In the genomic region with DNA sequence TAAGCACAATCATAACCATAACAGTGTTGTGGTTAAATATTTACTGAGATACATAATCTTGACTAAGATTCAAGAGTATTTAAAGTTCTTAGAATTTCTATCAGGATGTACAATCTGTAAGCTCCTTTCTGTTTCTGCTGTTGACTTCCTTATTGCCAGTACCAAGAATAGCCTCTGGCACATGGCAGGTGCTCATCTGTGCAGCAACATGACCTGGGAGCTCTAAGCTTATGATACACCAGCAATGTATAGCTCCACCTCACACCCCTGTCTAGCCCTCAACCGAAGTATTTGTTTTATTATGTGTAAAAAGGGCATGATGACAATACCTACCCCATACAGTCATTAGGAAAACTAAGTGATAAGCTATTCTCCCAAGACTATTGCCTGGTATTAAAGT, we compare ENCODE assay signal across 20 mouse cellular contexts. TPM values are rescaled to one million over a fixed set of nuclear protein-coding genes. Genes with fewer than 3 reads are reported as not detected.
"Had no signal": no experiment of that assay in that cellular context is flagged by ENCODE, and none has a peak within 500 bp of the region (broad histone marks: within the 10 kb centered on the region; RNA-seq: fewer than 3 reads in every experiment).

No protein-coding gene starts in this region.

- H3K9me3 ChIP-seq: megakaryocyte, embryonic 14.5 days; midbrain, embryonic 13.5 days; midbrain, embryonic 15.5 days; neural tube, embryonic 13.5 days; neural tube, embryonic 15.5 days; stomach, embryonic 15.5 days had no signal

- H3K27ac ChIP-seq: macrophage; midbrain, embryonic 13.5 days; midbrain, embryonic 15.5 days; neural tube, embryonic 13.5 days; neural tube, embryonic 15.5 days; stomach, embryonic 15.5 days; stomach, postnatal 0 days had no signal

- ATAC-seq: midbrain, embryonic 13.5 days; midbrain, embryonic 15.5 days had no signal

- H3K4me3 ChIP-seq: megakaryocyte, embryonic 14.5 days; midbrain, embryonic 13.5 days; midbrain, embryonic 15.5 days; neural tube, embryonic 13.5 days; neural tube, embryonic 15.5 days; stomach, embryonic 15.5 days had no signal

- DNase-seq: lung, postnatal 36 days; retina, postnatal 1 day; right cerebral cortex, adult 18-20 months; right cerebral cortex, postnatal 25 days; right cerebral cortex, postnatal 4 days; thymus, adult 18-20 months; thymus, postnatal 14 days; thymus, postnatal 36 days had no signal

- H3K27me3 ChIP-seq: megakaryocyte, embryonic 14.5 days; midbrain, embryonic 13.5 days; midbrain, embryonic 15.5 days; neural tube, embryonic 13.5 days; neural tube, embryonic 15.5 days; stomach, embryonic 15.5 days had no signal

- H3K4me1 ChIP-seq: megakaryocyte, embryonic 14.5 days; midbrain, embryonic 15.5 days had no signal

- H3K36me3 ChIP-seq: midbrain, embryonic 13.5 days; midbrain, embryonic 15.5 days; neural tube, embryonic 13.5 days; neural tube, embryonic 15.5 days; stomach, embryonic 15.5 days had no signal

- H3K9ac ChIP-seq: lung, embryonic 14.5 days; midbrain, embryonic 13.5 days; midbrain, embryonic 15.5 days; neural tube, embryonic 13.5 days; neural tube, embryonic 15.5 days; stomach, embryonic 15.5 days had no signal

- H3K4me2 ChIP-seq: lung, embryonic 14.5 days; midbrain, embryonic 11.5 days; midbrain, embryonic 13.5 days; midbrain, embryonic 15.5 days; neural tube, embryonic 13.5 days; neural tube, embryonic 15.5 days; stomach, embryonic 15.5 days had no signal

RNA-seq across cellular contexts. Expression of a gene that starts 42.8 kb away (rescaled TPM):
- total RNA-seq: megakaryocyte progenitor cell, adult 5-6 weeks; monocyte, adult 5-6 weeks had no signal
- polyA plus RNA-seq: macrophage had no signal
